ENCODE assay signal across 16 mouse cellular contexts in genomic region chr12:70157292-70158066, GRCm38 (mm10). TPM values are rescaled to one million over a fixed set of nuclear protein-coding genes. Genes with fewer than 3 reads are reported as not detected.
"Had no signal": no experiment of that assay in that cellular context is flagged by ENCODE, and none has a peak within 500 bp of the region (broad histone marks: within the 10 kb centered on the region; RNA-seq: fewer than 3 reads in every experiment).

No protein-coding gene starts in this region.

- H3K9ac ChIP-seq: limb, embryonic 12.5 days; liver, embryonic 13.5 days; neural tube, embryonic 15.5 days had no signal

- H3K4me3 ChIP-seq: limb, embryonic 12.5 days; liver, embryonic 13.5 days; neural tube, embryonic 15.5 days had no signal

- H3K9me3 ChIP-seq: limb, embryonic 12.5 days; liver, embryonic 13.5 days; neural tube, embryonic 15.5 days had no signal

- H3K27me3 ChIP-seq: limb, embryonic 12.5 days; liver, embryonic 13.5 days; neural tube, embryonic 15.5 days had no signal

- H3K36me3 ChIP-seq: limb, embryonic 12.5 days; liver, embryonic 13.5 days; neural tube, embryonic 15.5 days had no signal

- H3K4me2 ChIP-seq: limb, embryonic 12.5 days; liver, embryonic 13.5 days; neural tube, embryonic 15.5 days had no signal

- H3K4me1 ChIP-seq: limb, embryonic 12.5 days; liver, embryonic 13.5 days; neural tube, embryonic 15.5 days had no signal

- DNase-seq: kidney, adult 11 months; kidney, adult 9 months; kidney, postnatal 36 days; layer of hippocampus, adult 9-11 months; layer of hippocampus, postnatal 36 days; liver; liver, embryonic 13.5 days; lung, adult 18-20 months; thymus, postnatal 4 days had no signal

- H3K27ac ChIP-seq: kidney, postnatal 0 days; limb, embryonic 12.5 days; liver, embryonic 13.5 days; neural tube, embryonic 15.5 days; stomach, postnatal 0 days had no signal

RNA-seq across cellular contexts. Expression of gene Abhd12b, which starts 3.5 kb away (rescaled TPM):
- total RNA-seq: layer of hippocampus, adult 18-20 months had no signal
- polyA plus RNA-seq: kidney, postnatal 0 days; limb, embryonic 12.5 days; liver, embryonic 13.5 days; lung, embryonic 16.5 days; neural tube, embryonic 11.5 days had no signal
